Mouse (Mus musculus) embryonic fibroblast, embryonic 13.5 days (primary cell): ENCODE data around the gene Eomes.

Source experiments
- CTCF ChIP-seq: IDR thresholded peaks from 2 replicates; pipeline ENCODE4 v1.5.1; 2011; ENCODE audit warnings: mild to moderate bottlenecking, control low read depth, low read length, moderate library complexity, borderline replicate concordance; ENCODE audit not compliant: insufficient read depth
- POLR2A ChIP-seq: IDR thresholded peaks from 2 replicates; pipeline ENCODE4 v1.6.1; 2011; ENCODE audit warnings: low read depth, mild to moderate bottlenecking, control low read depth, low read length, moderate library complexity

- no peak for TF ChIP-seq CTCF
- TF ChIP-seq POLR2A, result no peak
These were observed 54.6 kb downstream of the Eomes start for GRCm38 (mm10) chr9:118532516-118533205.
